Mouse (Mus musculus) ovary, postnatal 36 days (tissue): ENCODE measurements around the gene Srsf10.

Experiments used
- DNase-seq: peaks from one replicate; pipeline ENCODE4 v3.0.0; 2022; ENCODE audit warnings: low spot score, mixed read lengths

Srsf10 gene

GRCm38 (mm10) chr4:135918635-135919279 lies 63.2 kb downstream of the Srsf10 start:
- DNase-seq, result no peak

- DNase-seq, result no peak
These were observed 63.7 kb downstream of the Srsf10 start for GRCm38 (mm10) chr4:135919280-135919639.
